Mouse (Mus musculus) embryonic facial prominence, embryonic 15.5 days (tissue): ENCODE measurements around the gene Upb1. TPM values are rescaled to one million over a fixed set of nuclear protein-coding genes. Genes with fewer than 3 reads are reported as not detected.
A peak's percentile ranks its signal among the peaks of the same experiment; 100 is the strongest.
"Not testable (repeated sequence)": the region's sequence is repeated elsewhere in the genome, so short reads cannot be mapped to it uniquely, and the experiment has no call there.

Experiments used
- ATAC-seq: fragments of 200-750 bp; cut with Nextera tagmentation; 2 replicates; pipeline ENCODE4 v1.8.0; 2017; ENCODE audit warnings: low read depth, moderate TSS enrichment; ENCODE audit not compliant: insufficient number of reproducible peaks, low FRiP score, low TSS enrichment
- H3K27ac ChIP-seq: fragments of 300-500 bp; sonication (generic); replicated peaks from 2 replicates; pipeline ENCODE4 v1.5.1; 2015; ENCODE audit warnings: mild to moderate bottlenecking, inconsistent platforms
- H3K27me3 ChIP-seq: fragments of 300-500 bp; sonication (generic); 2 replicates; pipeline ENCODE4 v1.6.1; 2015; ENCODE audit warnings: inconsistent platforms
- H3K36me3 ChIP-seq: fragments of 300-500 bp; sonication (generic); 2 replicates; pipeline ENCODE4 v1.6.1; 2015; ENCODE audit warnings: mild to moderate bottlenecking, inconsistent platforms
- H3K4me1 ChIP-seq: fragments of 300-500 bp; sonication (generic); 2 replicates; pipeline ENCODE4 v1.6.1; 2015; ENCODE audit warnings: inconsistent platforms
- H3K4me2 ChIP-seq: fragments of 300-500 bp; sonication (generic); replicated peaks from 2 replicates; pipeline ENCODE4 v1.6.1; 2015; ENCODE audit warnings: mild to moderate bottlenecking, inconsistent platforms
- H3K4me3 ChIP-seq: fragments of 300-500 bp; sonication (generic); replicated peaks from 2 replicates; pipeline ENCODE4 v1.5.1; 2015; ENCODE audit warnings: mild to moderate bottlenecking, inconsistent platforms
- H3K9ac ChIP-seq: fragments of 300-500 bp; sonication (generic); 2 replicates; pipeline ENCODE4 v1.6.1; 2015; ENCODE audit warnings: inconsistent platforms
- H3K9me3 ChIP-seq: fragments of 300-500 bp; sonication (generic); replicated peaks from 2 replicates; pipeline ENCODE4 v1.6.1; 2016; ENCODE audit warnings: inconsistent platforms
- WGBS: fragments of 180-500 bp; shearing (Covaris S2); methylation state at CpG from one replicate; pipeline ENCODE4 v1.1.7; 2015; 5-methylcytosine and 5-hydroxymethylcytosine counted together
- polyA plus RNA-seq: library from polyadenylated mRNA; unstranded; fragments of >200 nt; fragmentation: Nextera tagmentation; extraction: Ambion mirVana; gene quantifications from 2 replicates; pipeline ENCODE4 v1.2.1, GENCODE M21; 2015

Upb1 gene
- 2.2 and 2.6 TPM in 2 replicates for polyA plus RNA-seq

GRCm38 (mm10) chr10:75400958-75401357, at the start of gene Upb1:
TSS of gene Upb1 (plus strand) at chr10:75401115.
- Histone ChIP-seq H3K27ac (no peak within 1 kb of the TSS), H3K9me3 (no peaks in the 10 kb centered on the region), H3K4me3 (no peak within 1 kb of the TSS), H3K9ac (no peak within 1 kb of the TSS), H3K36me3 (no peaks in the 10 kb centered on the region), H3K4me1 (no peaks in the 10 kb centered on the region), H3K4me2 (no peak within 1 kb of the TSS), H3K27me3 (no peaks in the 10 kb centered on the region)
- no peak for ATAC-seq
- 76% methylated on average over 4 of the region's 4 CpGs for WGBS

- no peak overlapping the region for H3K27ac ChIP-seq
- ATAC-seq = no peak
- no peaks in the 10 kb centered on the region for H3K9me3 ChIP-seq
- no peaks in the 10 kb centered on the region for H3K4me1 ChIP-seq
- H3K27me3 ChIP-seq = no peaks in the 10 kb centered on the region
- no peak overlapping the region for H3K9ac ChIP-seq
- no peak overlapping the region for H3K4me3 ChIP-seq
- no peak overlapping the region for H3K4me2 ChIP-seq
- WGBS = 92% methylated on average over 12 of the region's 12 CpGs
- no peaks in the 10 kb centered on the region for H3K36me3 ChIP-seq
Observed at GRCm38 (mm10) chr10:75352541-75352940, 48.4 kb upstream of the Upb1 start.

- not testable (repeated sequence) for H3K4me3 ChIP-seq, H3K27ac ChIP-seq, H3K36me3 ChIP-seq, ATAC-seq, H3K4me2 ChIP-seq, H3K4me1 ChIP-seq, H3K27me3 ChIP-seq, H3K9ac ChIP-seq, H3K9me3 ChIP-seq
- 77% methylated on average over 9 of the region's 9 CpGs for WGBS
Observed at GRCm38 (mm10) chr10:75353838-75354241, 47.1 kb upstream of the Upb1 start.

- no peaks in the 10 kb centered on the region for H3K4me1 ChIP-seq
- WGBS = 53% methylated on average over 4 of the region's 4 CpGs
- H3K27ac ChIP-seq = no peak overlapping the region
- H3K36me3 ChIP-seq = no peaks in the 10 kb centered on the region
- no peaks in the 10 kb centered on the region for H3K27me3 ChIP-seq
- H3K9me3 ChIP-seq = no peaks in the 10 kb centered on the region
- no peak for ATAC-seq
- H3K4me2 ChIP-seq = no peak overlapping the region
- no peak overlapping the region for H3K4me3 ChIP-seq
- no peak overlapping the region for H3K9ac ChIP-seq
Observed at GRCm38 (mm10) chr10:75355341-75355740, 45.6 kb upstream of the Upb1 start.

GRCm38 (mm10) chr10:75364214-75364690, 36.7 kb upstream of the Upb1 start:
- H3K4me3 ChIP-seq, H3K4me1 ChIP-seq, H3K27me3 ChIP-seq, H3K9me3 ChIP-seq, ATAC-seq, H3K27ac ChIP-seq, H3K4me2 ChIP-seq, H3K9ac ChIP-seq, H3K36me3 ChIP-seq: not testable (repeated sequence)
- 10% methylated on average over 1 of the region's 1 CpGs for WGBS

GRCm38 (mm10) chr10:75364796-75365195, 36.1 kb upstream of the Upb1 start:
- Histone ChIP-seq H3K4me3 (no peak overlapping the region), H3K9me3 (no peaks in the 10 kb centered on the region), H3K27ac (no peak overlapping the region), H3K36me3 (no peaks in the 10 kb centered on the region), H3K4me2 (no peak overlapping the region), H3K27me3 (no peaks in the 10 kb centered on the region), H3K9ac (no peak overlapping the region), H3K4me1 (0 out of 2 replicates have a peak, but pooled peaks cover 3% of the 10 kb centered on the region)
- ATAC-seq = no peak
- 68% methylated on average over 9 of the region's 9 CpGs for WGBS

GRCm38 (mm10) chr10:75365231-75365633, 35.7 kb upstream of the Upb1 start:
- Histone ChIP-seq H3K27me3 (no peaks in the 10 kb centered on the region), H3K4me1 (0 out of 2 replicates have a peak, but pooled peaks cover 3% of the 10 kb centered on the region), H3K36me3 (no peaks in the 10 kb centered on the region), H3K9me3 (no peaks in the 10 kb centered on the region), H3K9ac (no peak overlapping the region), H3K4me2 (no peak overlapping the region; the same call in 1 of the 2 replicates), H3K27ac (no peak overlapping the region), H3K4me3 (peak overlapping the region; percentile 22)
- 37% methylated on average over 6 of the region's 6 CpGs for WGBS
- ATAC-seq = no peak

GRCm38 (mm10) chr10:75373655-75374351, 27.1 kb upstream of the Upb1 start:
- H3K9me3 ChIP-seq, H3K4me1 ChIP-seq, H3K4me2 ChIP-seq, H3K27me3 ChIP-seq, H3K4me3 ChIP-seq, H3K9ac ChIP-seq, ATAC-seq, H3K27ac ChIP-seq, H3K36me3 ChIP-seq: not testable (repeated sequence)
- 70% methylated on average over 15 of the region's 19 CpGs for WGBS

GRCm38 (mm10) chr10:75378688-75379087, 22.2 kb upstream of the Upb1 start:
- no peak overlapping the region for H3K27ac ChIP-seq

GRCm38 (mm10) chr10:75390156-75390555, 10.8 kb upstream of the Upb1 start:
- H3K4me2 ChIP-seq = no peak overlapping the region
- ATAC-seq = no peak
- H3K36me3 ChIP-seq = no peaks in the 10 kb centered on the region
- H3K27me3 ChIP-seq = no peaks in the 10 kb centered on the region
- 84% methylated on average over 2 of the region's 2 CpGs for WGBS
- H3K4me1 ChIP-seq = no peaks in the 10 kb centered on the region
- no peak overlapping the region for H3K4me3 ChIP-seq
- no peak overlapping the region for H3K9ac ChIP-seq
- H3K9me3 ChIP-seq = no peaks in the 10 kb centered on the region
- H3K27ac ChIP-seq = no peak overlapping the region

More at GRCm38 (mm10) chr10:75378688-75379087, 22.2 kb upstream of the Upb1 start:
- no peaks in the 10 kb centered on the region for H3K4me1 ChIP-seq
- no peak overlapping the region for H3K4me2 ChIP-seq
- no peaks in the 10 kb centered on the region for H3K9me3 ChIP-seq
- no peaks in the 10 kb centered on the region for H3K27me3 ChIP-seq
- no peaks in the 10 kb centered on the region for H3K36me3 ChIP-seq
- WGBS = 47% methylated on average over 10 of the region's 10 CpGs
- no peak for ATAC-seq
- no peak overlapping the region for H3K9ac ChIP-seq
- H3K4me3 ChIP-seq = no peak overlapping the region

GRCm38 (mm10) chr10:75390832-75391231, 10.1 kb upstream of the Upb1 start:
- H3K36me3 ChIP-seq = no peaks in the 10 kb centered on the region
- no peak for ATAC-seq
- H3K4me3 ChIP-seq = no peak overlapping the region
- no peak overlapping the region for H3K27ac ChIP-seq
- H3K4me1 ChIP-seq = no peaks in the 10 kb centered on the region
- H3K27me3 ChIP-seq = no peaks in the 10 kb centered on the region
- no peak overlapping the region for H3K4me2 ChIP-seq
- no peak overlapping the region for H3K9ac ChIP-seq
- H3K9me3 ChIP-seq = no peaks in the 10 kb centered on the region
- 84% methylated on average over 4 of the region's 4 CpGs for WGBS

- ATAC-seq = no peak
- Histone ChIP-seq H3K27ac (no peak overlapping the region), H3K36me3 (no peaks in the 10 kb centered on the region), H3K9me3 (no peaks in the 10 kb centered on the region), H3K4me1 (no peaks in the 10 kb centered on the region), H3K4me3 (no peak overlapping the region), H3K4me2 (no peak overlapping the region), H3K9ac (no peak overlapping the region), H3K27me3 (no peaks in the 10 kb centered on the region)
- WGBS = 79% methylated on average over 8 of the region's 8 CpGs
Observed at GRCm38 (mm10) chr10:75394796-75395195, 6.1 kb upstream of the Upb1 start.
